Mouse (Mus musculus) olfactory bulb, adult 2 months (tissue): Measurements from ENCODE around the gene Agpat3. TPM values are rescaled to one million over a fixed set of nuclear protein-coding genes. Genes with fewer than 3 reads are reported as not detected.
A peak's percentile ranks its signal among the peaks of the same experiment; 100 is the strongest.

Source experiments
- H3K27ac ChIP-seq: fragments of 200-500 bp; 2 replicates; pipeline ENCODE4 v1.5.1; 2012; ENCODE audit warnings: low read depth, low read length; ENCODE audit not compliant: insufficient read depth
- H3K4me1 ChIP-seq: fragments of 200-500 bp; 2 replicates; pipeline ENCODE4 v1.6.1; 2012; ENCODE audit warnings: low read length; ENCODE audit not compliant: control insufficient read depth, insufficient read depth
- H3K4me3 ChIP-seq: fragments of 200-500 bp; 2 replicates; pipeline ENCODE4 v1.5.1; 2012; ENCODE audit warnings: mild to moderate bottlenecking, low read depth, low read length, moderate library complexity; ENCODE audit not compliant: insufficient read depth
- CTCF ChIP-seq: fragments of 200-500 bp; IDR thresholded peaks from 2 replicates; pipeline ENCODE4 v1.5.1; 2012; ENCODE audit warnings: low read depth, mild to moderate bottlenecking, low read length, moderate library complexity; ENCODE audit not compliant: insufficient read depth
- POLR2A ChIP-seq: fragments of 200-500 bp; IDR thresholded peaks from 2 replicates; pipeline ENCODE4 v1.6.1; 2012; ENCODE audit warnings: mild to moderate bottlenecking, low read depth, low read length, moderate library complexity; ENCODE audit not compliant: insufficient read depth
- WGBS: fragments of 180-500 bp; shearing (Covaris S2); methylation state at CpG from one replicate; pipeline ENCODE4 v1.1.7; 2018; 5-methylcytosine and 5-hydroxymethylcytosine counted together
- polyA plus RNA-seq: library from polyadenylated mRNA; stranded (reverse); fragments of >200 nt; gene quantifications from 2 replicates; pipeline ENCODE4 v1.2.4, GENCODE M21; 2012; ENCODE audit warnings: low replicate concordance; ENCODE audit not compliant: missing spikeins, insufficient read depth, insufficient read length

Agpat3 gene
- polyA plus RNA-seq, 1 experiment, result not detected

DNA sequence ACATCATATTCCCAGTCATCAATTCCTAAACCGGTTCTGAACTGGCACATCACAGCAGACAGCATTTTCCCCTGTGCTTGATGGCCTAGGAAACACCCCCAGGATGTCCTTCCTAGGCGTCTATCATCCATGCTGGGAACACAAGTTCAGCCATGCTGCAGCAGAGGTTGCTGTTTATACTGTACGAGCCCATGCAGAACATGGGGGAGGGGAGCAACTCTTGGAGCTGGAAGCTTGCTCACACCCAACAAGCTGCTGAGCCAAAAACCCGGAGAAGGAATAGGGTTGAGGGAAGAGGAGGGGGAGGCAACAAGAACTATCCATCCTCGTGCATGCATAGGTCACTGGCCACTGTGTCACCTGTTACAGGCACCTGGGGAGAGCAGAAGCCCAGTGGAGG, 92.0 kb downstream of the Agpat3 start:
- Histone ChIP-seq H3K27ac (no peak overlapping the region), H3K4me3 (no peak overlapping the region), H3K4me1 (peaks cover 14% of the 10 kb centered on the region)
- TF ChIP-seq POLR2A (no peak), CTCF (no peak)
- 20% methylated on average over 5 of the region's 5 CpGs for WGBS

DNA sequence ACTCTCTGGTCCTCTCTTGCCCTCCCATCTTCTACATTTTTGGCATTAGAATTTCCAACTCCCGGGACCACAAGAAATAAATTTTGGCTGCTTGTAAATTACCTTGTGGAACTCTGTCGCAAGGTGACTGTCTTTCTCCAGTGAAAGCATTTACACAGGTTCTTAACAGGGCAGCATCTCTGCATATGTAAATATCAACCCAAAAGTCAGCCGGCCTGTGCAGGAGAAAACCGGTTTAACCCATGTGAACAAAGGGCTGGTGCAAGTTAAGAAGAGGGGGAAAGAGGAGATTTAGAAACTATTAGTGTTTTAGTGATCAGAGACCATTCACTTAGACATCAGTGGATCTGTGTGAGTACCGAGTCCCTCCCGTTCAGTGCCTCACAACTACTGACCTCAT, 92.6 kb downstream of the Agpat3 start:
- TF ChIP-seq CTCF, result no peak
- TF ChIP-seq POLR2A, result no peak
- 55% methylated on average over 6 of the region's 6 CpGs for WGBS
- Histone ChIP-seq H3K4me3 (no peak overlapping the region), H3K27ac (no peak overlapping the region), H3K4me1 (peaks cover 14% of the 10 kb centered on the region)

DNA sequence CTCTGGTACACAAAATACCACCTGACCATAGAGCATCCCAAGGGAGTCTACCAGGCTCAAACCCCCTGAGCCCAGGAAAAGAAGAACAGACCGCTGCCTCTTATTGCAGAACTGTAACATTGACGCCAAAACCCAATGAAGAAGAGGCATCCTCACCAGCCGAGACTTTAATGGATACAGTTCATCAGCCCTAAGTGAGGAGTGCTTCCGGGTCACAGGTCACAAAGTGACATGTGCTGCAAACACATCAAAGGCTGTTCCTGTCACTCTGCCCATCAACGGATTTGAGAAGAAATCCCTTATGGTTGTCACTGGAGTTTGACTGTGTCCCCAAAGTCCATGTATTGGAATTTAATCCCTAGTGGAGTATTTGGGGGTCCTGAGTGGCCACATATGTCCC, 93.1 kb downstream of the Agpat3 start:
- peaks cover 14% of the 10 kb centered on the region for H3K4me1 ChIP-seq
- 91% methylated on average over 5 of the region's 5 CpGs for WGBS
- no peak for TF ChIP-seq POLR2A
- TF ChIP-seq CTCF, result no peak
- H3K27ac ChIP-seq, result no peak overlapping the region
- H3K4me3 ChIP-seq, result no peak overlapping the region

DNA sequence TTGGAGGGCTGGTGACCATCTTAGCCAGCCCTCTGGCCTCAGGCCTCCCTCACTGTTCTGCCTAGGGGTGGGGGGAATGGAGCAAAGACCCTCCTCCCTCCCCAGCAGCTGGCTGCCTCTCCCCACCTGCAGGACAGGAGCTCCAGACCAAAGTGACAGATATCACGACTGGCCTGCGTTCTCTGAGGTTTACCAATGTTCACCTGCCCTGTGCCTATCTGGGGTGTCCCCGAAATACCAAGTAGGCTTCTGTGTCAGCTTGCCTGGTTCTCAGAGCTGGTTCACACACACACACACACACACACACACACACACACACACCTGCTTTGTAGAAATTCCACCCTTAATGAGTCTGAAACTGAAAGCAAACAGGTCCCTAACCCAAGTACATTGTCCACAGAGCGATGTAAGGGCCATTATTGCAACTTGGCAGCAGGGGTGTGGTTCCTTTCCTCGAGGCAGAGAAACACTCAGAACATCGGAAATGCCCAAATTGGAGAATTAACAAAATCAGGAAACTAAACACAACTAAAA, 94.1 kb downstream of the Agpat3 start:
- Histone ChIP-seq H3K4me1 (peaks cover 14% of the 10 kb centered on the region), H3K4me3 (no peak overlapping the region), H3K27ac (no peak overlapping the region)
- WGBS, result 74% methylated on average over 6 of the region's 6 CpGs
- TF ChIP-seq POLR2A (no peak), CTCF (no peak)

DNA sequence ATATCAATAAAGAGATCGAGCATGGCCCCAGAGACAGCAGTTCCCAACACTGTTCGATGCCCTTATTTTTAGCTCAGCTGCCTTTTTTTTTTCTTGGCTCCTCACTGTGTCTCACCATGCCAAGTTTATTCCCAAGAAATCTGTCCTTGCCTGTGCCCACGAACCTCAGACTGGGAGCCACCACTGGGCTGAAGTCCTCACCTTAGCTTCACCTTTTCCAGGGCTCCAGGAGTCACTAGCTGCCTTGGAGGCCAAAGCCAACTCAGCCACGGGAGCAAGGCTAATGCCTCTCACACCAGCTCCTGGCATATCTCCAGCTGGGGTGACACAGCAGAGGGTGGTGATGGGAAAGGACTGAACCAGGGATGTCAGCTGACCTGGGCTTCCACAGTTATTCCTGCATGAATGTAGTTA, 96.6 kb downstream of the Agpat3 start:
- 25% methylated on average over 4 of the region's 4 CpGs for WGBS
- H3K4me1 ChIP-seq, result peaks cover 11% of the 10 kb centered on the region
- H3K27ac ChIP-seq, result no peak overlapping the region
- TF ChIP-seq POLR2A, result no peak
- no peak for TF ChIP-seq CTCF
- H3K4me3 ChIP-seq, result no peak overlapping the region

DNA sequence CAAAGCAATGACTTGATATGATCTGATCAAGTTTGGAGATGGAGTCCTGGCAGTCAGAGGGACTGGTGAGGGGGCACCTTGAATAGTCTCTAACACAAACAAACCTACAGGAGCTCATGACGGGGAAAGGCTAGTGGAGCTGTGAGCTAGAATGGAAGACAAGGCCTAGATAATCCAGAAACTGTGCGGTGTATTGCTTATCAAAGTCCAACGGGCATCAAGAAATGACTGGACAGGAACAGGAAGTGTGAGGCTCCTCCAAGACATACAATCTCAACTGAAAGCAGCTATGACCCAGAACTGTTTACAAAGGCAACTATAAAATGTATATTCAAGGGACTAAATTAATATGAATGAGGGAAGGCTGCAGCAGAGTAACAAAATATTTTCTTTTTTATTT, 105.1 kb downstream of the Agpat3 start:
- H3K27ac ChIP-seq, result no peak overlapping the region
- H3K4me1 ChIP-seq, result peaks cover 3% of the 10 kb centered on the region
- H3K4me3 ChIP-seq, result no peak overlapping the region
- TF ChIP-seq CTCF, result no peak
- TF ChIP-seq POLR2A, result no peak
- WGBS, result 92% methylated on average over 3 of the region's 3 CpGs

DNA sequence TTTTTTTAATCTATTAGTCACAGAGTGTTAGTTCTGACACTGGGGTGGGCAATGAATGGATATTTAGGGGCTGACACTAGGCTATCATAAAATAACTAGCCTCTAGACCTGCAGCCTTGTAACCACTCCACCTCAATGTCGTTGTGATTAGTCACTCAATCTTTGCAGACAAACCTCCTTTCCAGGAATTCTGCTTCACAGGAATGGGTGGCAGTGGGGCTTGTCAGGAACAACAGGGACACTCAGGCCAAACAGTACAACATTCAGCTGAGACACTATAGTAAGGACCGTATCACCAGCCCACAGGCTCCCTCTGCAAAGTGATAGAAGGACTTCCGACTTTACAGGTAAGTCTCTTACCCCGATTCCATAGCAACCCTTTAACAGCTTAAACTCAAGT, 105.6 kb downstream of the Agpat3 start:
- Histone ChIP-seq H3K4me1 (peaks cover 3% of the 10 kb centered on the region), H3K27ac (no peak overlapping the region), H3K4me3 (no peak overlapping the region)
- WGBS, result 88% methylated on average over 4 of the region's 4 CpGs
- no peak for TF ChIP-seq CTCF

DNA sequence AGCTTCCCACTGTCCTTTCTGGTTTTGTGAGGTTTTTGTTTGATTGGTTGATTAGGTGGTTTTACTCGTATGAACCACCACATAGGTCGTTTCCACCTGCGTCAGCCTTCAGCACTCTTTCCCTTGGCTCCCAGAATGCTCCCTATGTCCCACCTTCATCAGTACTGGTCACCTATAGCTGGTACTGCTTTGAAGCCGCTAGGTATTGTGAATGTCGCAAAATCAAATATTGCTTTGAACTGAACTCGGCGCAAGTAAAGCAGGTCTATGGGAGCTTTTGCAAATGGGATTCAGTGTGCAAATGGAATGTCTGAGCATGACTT, 107.1 kb downstream of the Agpat3 start:
- Histone ChIP-seq H3K4me3 (peak overlapping the region; percentile 82), H3K27ac (peak overlapping the region; percentile 66), H3K4me1 (peaks cover 5% of the 10 kb centered on the region)
- no peak for TF ChIP-seq POLR2A
- TF ChIP-seq CTCF, result no peak
- WGBS, result 7% methylated on average over 7 of the region's 7 CpGs

DNA sequence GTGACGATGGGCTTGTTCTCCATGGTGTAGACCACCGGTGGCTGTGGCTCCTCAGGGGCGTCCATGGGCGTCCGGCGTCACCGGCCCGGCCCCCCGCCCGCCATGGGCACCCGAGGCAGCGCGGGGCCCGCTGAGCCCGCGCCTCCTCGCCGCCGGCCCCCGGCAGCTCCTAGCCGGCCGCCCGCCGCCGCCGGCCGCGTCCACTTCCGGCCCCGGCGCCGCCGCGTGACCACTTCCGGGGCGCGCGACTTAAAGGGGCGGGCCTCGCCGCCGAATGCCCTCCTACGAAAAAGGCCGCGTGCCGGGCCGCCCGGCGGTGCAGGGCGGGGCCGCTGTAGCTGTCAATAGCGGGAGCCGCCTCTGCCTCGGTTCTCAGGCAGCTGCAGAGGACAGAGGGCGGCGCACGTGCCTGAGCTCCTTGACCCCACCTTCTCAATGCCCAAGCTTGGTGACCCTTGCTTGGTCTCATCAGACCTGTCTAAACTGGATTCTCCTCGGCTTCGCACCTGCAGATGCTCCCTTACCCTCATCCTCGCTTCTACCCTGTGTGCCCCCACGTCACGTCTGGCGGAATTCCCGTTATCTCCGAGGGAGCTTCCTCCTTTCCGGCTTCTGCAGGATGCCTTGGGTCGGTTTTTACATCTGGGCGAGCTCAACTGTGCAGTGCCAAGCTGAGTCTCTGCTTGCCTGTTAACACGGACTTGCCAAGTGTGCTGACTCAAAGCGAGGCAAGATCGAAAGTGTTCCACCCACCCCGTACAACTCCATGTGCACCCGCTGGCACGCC, 107.7 kb downstream of the Agpat3 start, which contains the start of gene Trappc10:
Gene Trappc10 (minus strand): TSS at position 204 of the 787 bp plus-strand sequence.
- H3K27ac ChIP-seq, result peak within 1 kb of the TSS; percentile 66
- peaks cover 5% of the 10 kb centered on the region for H3K4me1 ChIP-seq
- TF ChIP-seq CTCF (no peak), POLR2A (peak; percentile 67)
- under 1% methylated on average over 71 of the region's 74 CpGs for WGBS
- H3K4me3 ChIP-seq, result peak within 1 kb of the TSS; percentile 82

DNA sequence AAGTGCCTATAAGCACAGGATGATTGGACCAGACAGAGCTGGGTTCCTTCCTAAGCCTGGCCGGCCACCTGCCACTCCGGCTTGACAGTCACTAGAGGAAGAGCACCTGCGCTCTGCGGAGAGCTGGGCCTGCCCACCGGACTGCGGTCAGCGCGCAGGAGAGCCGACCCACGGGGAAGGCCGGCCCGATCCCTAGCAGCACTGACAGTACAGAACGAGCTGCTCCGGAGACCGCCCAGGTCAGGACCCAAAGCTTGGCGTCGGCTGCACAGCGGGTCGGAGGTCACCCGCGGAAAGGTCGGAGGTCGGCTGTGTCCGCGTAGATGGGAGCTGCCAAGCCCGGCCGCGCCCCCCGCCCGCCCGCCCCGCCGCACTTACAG, 108.2 kb downstream of the Agpat3 start:
- WGBS, result under 1% methylated on average over 33 of the region's 33 CpGs
- no peak overlapping the region for H3K27ac ChIP-seq

More for the DNA sequence above, 108.2 kb downstream of the Agpat3 start:
- no peak for TF ChIP-seq CTCF
- TF ChIP-seq POLR2A, result no peak
- peaks cover 5% of the 10 kb centered on the region for H3K4me1 ChIP-seq
- H3K4me3 ChIP-seq, result peak overlapping the region; percentile 82
